Mouse (Mus musculus): ENCODE data around the gene Aldh9a1. TPM values are rescaled to one million over a fixed set of nuclear protein-coding genes. Genes with fewer than 3 reads are reported as not detected.

Gene Aldh9a1
- polyA plus RNA-seq (2015; fragmentation: Illumina TruSeq; extraction: RNeasy Lipid Tissue Mini Kit (QIAGEN cat#74804); ENCODE audit: low read depth, low replicate concordance), result 31.8 TPM

DNA sequence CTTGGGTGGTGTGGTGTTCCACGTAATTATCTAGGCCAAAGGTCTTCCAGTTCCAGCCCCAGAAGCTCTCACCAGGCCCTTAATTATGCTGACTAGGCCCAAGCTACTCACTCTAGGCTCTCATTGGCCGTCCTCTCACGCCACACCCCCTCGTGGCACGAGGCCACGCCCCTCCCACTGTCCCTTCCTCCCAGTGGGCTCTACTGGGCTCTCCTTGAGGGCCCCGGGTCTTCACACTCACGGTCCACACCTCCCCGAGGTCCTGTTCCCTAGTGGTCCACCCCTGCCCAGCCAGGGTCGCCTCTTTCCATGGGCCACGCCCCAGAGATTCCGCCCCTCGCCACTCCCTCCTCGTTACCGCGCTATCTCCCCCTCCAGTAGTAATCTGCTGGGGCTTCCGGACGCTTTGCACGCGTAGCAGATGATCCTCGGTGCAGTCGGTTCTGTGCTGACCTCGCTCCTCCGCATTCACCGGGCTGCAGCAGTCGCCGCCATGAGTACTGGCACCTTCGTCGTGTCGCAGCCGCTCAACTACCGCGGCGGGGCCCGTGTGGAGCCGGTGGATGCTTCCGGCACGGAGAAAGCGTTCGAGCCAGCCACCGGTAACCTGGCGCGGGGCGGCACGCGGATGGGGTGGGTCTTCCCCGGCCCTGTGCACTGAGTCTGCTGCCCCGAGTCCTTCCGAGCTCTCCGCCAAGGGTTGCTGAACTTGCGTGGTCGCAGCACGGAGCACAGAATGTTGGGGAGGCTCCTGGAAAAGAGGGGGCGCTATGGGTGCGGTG is at the start of gene Aldh9a1:
Gene Aldh9a1, plus strand, starts transcription at position 177 of the 782 bp plus-strand sequence.

DNA sequence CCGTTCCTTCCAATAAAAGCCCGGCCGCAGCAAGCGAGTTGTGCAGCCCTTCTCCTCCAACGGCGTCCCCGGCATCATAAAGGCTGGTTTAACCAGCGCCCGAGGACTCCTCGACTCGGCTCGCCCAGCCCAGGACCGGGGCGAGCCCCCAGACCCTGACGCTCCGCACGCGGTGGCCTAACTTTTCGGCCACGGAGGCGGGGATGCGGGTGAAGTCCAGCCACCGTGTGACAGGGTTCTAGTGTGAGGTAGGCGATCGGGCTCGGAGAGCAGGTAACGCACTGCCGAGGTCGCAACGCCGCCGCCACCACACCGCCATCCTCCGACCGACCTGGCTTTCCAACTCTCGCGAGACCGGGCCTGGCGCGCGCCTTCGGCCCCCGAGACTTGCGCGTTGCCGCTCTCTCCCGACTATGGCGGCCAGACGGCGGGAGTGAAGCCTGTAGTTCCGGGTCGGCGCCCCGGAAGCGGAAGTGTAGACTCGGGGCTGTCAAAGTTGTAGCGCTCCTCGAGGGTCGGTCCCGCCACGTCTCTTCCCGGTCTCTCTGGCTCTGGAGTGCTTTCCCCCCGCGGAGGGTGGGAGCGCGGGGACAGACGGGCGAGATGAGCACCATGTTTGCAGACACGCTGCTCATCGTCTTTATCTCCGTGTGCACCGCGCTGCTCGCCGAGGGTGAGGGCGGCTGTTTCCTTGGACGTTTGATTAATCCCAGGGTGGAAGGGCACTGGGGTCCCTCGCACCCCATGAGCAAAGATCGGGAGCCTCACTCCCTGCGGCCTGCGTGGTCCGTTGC is 41.3 kb upstream of the Aldh9a1 start, which contains the start of gene Tmco1:
Gene Tmco1, plus strand, starts transcription at position 118 of the 794 bp plus-strand sequence.

DNA sequence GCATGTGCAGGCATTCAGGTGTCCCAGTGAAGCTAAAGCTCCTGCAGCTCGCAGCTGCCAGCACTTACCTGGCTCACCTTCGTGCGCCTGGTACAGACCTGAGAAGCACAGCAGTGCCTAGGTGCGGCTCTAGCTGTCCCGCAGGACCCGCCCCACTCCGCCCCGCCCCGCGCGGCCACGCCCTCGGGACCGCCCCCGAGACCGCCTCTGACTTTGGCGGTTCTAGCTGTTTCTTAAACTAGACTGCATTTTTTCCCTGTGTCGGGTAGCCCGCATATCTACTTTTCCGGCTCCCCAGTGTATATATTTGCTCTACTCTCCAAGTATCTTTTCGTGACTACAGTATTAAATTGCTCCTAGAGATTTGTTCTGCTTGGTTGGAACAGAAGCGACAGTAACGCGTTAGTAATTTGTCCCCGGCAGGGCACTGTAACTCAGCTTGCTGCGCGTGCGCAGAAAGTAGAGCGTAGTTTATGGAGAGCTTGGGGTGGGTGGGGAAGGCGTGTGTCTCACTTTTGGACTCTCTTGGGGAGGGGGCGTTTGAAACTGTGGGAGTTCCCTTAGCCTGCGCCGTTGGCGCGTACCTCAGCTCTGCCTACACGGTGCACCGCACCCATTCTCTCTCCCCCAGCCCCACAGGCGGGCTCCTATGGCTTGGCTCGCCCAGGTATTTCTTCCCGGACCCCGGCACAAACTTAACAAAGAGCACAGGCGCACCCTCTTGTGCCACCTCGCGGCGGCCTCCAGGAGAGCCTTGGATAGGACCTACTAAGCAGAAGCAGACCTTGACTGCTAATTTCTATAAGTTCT is 44.1 kb downstream of the Aldh9a1 start, which contains the start of gene Mgst3:
Gene Mgst3, minus strand, starts transcription at position 159 of the 810 bp plus-strand sequence.

Other genes starting within 250 kb of the Aldh9a1 start
- 26.3 TPM for gene Uck2, start 64.7 kb upstream of the Aldh9a1 start, polyA plus RNA-seq (2015; fragmentation: Illumina TruSeq; extraction: RNeasy Lipid Tissue Mini Kit (QIAGEN cat#74804); ENCODE audit: low read depth, low replicate concordance)
- gene Tmco1, start 41.6 kb upstream of the Aldh9a1 start, polyA plus RNA-seq (2015; fragmentation: Illumina TruSeq; extraction: RNeasy Lipid Tissue Mini Kit (QIAGEN cat#74804); ENCODE audit: low read depth, low replicate concordance), result 95.4 TPM
- gene Mgst3, start 43.9 kb downstream of the Aldh9a1 start, polyA plus RNA-seq (2015; fragmentation: Illumina TruSeq; extraction: RNeasy Lipid Tissue Mini Kit (QIAGEN cat#74804); ENCODE audit: low read depth, low replicate concordance), result 188 TPM
- gene Lrrc52, start 116.8 kb downstream of the Aldh9a1 start, polyA plus RNA-seq (2015; fragmentation: Illumina TruSeq; extraction: RNeasy Lipid Tissue Mini Kit (QIAGEN cat#74804); ENCODE audit: low read depth, low replicate concordance), result not detected
- gene Rxrg, start 248.4 kb downstream of the Aldh9a1 start, polyA plus RNA-seq (2015; fragmentation: Illumina TruSeq; extraction: RNeasy Lipid Tissue Mini Kit (QIAGEN cat#74804); ENCODE audit: low read depth, low replicate concordance), result 29.0 TPM

All from brain, adult 10 weeks (tissue).